Mouse (Mus musculus): ENCODE results near the gene Sclt1. TPM values are rescaled to one million over a fixed set of nuclear protein-coding genes. Genes with fewer than 3 reads are reported as not detected.

Sclt1 gene
- polyA plus RNA-seq, 1 experiment from 2014 or later = 12.7 TPM

GRCm38 (mm10) chr3:41594097-41594879 is 148.0 kb downstream of the Sclt1 start:
- Histone ChIP-seq H3K9me3 (replicated peaks) (no peaks in the 10 kb centered on the region), H3K4me2 (no peak overlapping the region), H3K4me3 (no peak overlapping the region), H3K9ac (no peak overlapping the region), H3K27me3 (replicated peaks) (no peaks in the 10 kb centered on the region), H3K4me1 (replicated peaks) (peaks cover 41% of the 10 kb centered on the region), H3K36me3 (peaks cover 59% of the 10 kb centered on the region), H3K27ac (ENCODE audit: poor library complexity, severe bottlenecking) (no peak overlapping the region)
- ATAC-seq (ENCODE audit: insufficient number of reproducible peaks, low FRiP score) = no peak
- 83% methylated on average over 9 of the region's 9 CpGs for WGBS

GRCm38 (mm10) chr3:41592805-41593204 is 149.5 kb downstream of the Sclt1 start:
- Histone ChIP-seq H3K36me3 (peaks cover 59% of the 10 kb centered on the region), H3K27ac (ENCODE audit: poor library complexity, severe bottlenecking) (no peak overlapping the region), H3K4me2 (no peak overlapping the region), H3K4me1 (replicated peaks) (peaks cover 43% of the 10 kb centered on the region), H3K9ac (no peak overlapping the region), H3K9me3 (replicated peaks) (no peaks in the 10 kb centered on the region), H3K4me3 (no peak overlapping the region), H3K27me3 (replicated peaks) (no peaks in the 10 kb centered on the region)
- 75% methylated on average over 7 of the region's 7 CpGs for WGBS
- no peak for ATAC-seq (ENCODE audit: insufficient number of reproducible peaks, low FRiP score)

GRCm38 (mm10) chr3:41591651-41592170 is 150.6 kb downstream of the Sclt1 start:
- ATAC-seq (ENCODE audit: insufficient number of reproducible peaks, low FRiP score) = no peak
- 80% methylated on average over 14 of the region's 14 CpGs for WGBS
- 0 out of 2 replicates have a peak overlapping the region, but pooled peaks have one; percentile 8 for H3K27ac ChIP-seq (ENCODE audit: poor library complexity, severe bottlenecking)
- H3K9me3 ChIP-seq (replicated peaks) = no peaks in the 10 kb centered on the region
- peaks cover 49% of the 10 kb centered on the region for H3K36me3 ChIP-seq
- H3K27me3 ChIP-seq (replicated peaks) = no peaks in the 10 kb centered on the region
- peaks cover 54% of the 10 kb centered on the region for H3K4me1 ChIP-seq (replicated peaks)
- H3K4me3 ChIP-seq = no peak overlapping the region
- no peak overlapping the region for H3K4me2 ChIP-seq
- no peak overlapping the region for H3K9ac ChIP-seq

- Histone ChIP-seq H3K27me3 (replicated peaks) (no peaks in the 10 kb centered on the region), H3K4me1 (replicated peaks) (peaks cover 60% of the 10 kb centered on the region), H3K36me3 (peaks cover 43% of the 10 kb centered on the region), H3K9me3 (replicated peaks) (no peaks in the 10 kb centered on the region), H3K4me3 (no peak overlapping the region), H3K9ac (0 out of 2 replicates have a peak overlapping the region, but pooled peaks have one; percentile 0), H3K4me2 (no peak overlapping the region), H3K27ac (ENCODE audit: poor library complexity, severe bottlenecking) (0 out of 2 replicates have a peak overlapping the region, but pooled peaks have one; percentile 8)
- 0 out of 2 replicates have a peak, but pooled peaks have one; percentile 33 for ATAC-seq (ENCODE audit: insufficient number of reproducible peaks, low FRiP score)
- WGBS = 76% methylated on average over 20 of the region's 20 CpGs
Measured at GRCm38 (mm10) chr3:41590695-41591559, 151.4 kb downstream of the Sclt1 start.

- Histone ChIP-seq H3K27ac (ENCODE audit: poor library complexity, severe bottlenecking) (0 out of 2 replicates have a peak overlapping the region, but pooled peaks have one; percentile 1), H3K4me1 (replicated peaks) (peaks cover 65% of the 10 kb centered on the region), H3K9me3 (replicated peaks) (no peaks in the 10 kb centered on the region), H3K27me3 (replicated peaks) (no peaks in the 10 kb centered on the region), H3K4me3 (no peak overlapping the region), H3K9ac (no peak overlapping the region), H3K36me3 (peaks cover 34% of the 10 kb centered on the region), H3K4me2 (no peak overlapping the region)
- ATAC-seq (ENCODE audit: insufficient number of reproducible peaks, low FRiP score) = no peak
- 57% methylated on average over 4 of the region's 4 CpGs for WGBS
Measured at GRCm38 (mm10) chr3:41589988-41590387, 152.3 kb downstream of the Sclt1 start.

GRCm38 (mm10) chr3:41589246-41589914 is 152.9 kb downstream of the Sclt1 start:
- WGBS = 86% methylated on average over 19 of the region's 19 CpGs
- Histone ChIP-seq H3K9ac (no peak overlapping the region), H3K36me3 (peaks cover 28% of the 10 kb centered on the region), H3K9me3 (replicated peaks) (no peaks in the 10 kb centered on the region), H3K27me3 (replicated peaks) (no peaks in the 10 kb centered on the region), H3K27ac (ENCODE audit: poor library complexity, severe bottlenecking) (0 out of 2 replicates have a peak overlapping the region, but pooled peaks have one; percentile 1), H3K4me2 (no peak overlapping the region), H3K4me3 (no peak overlapping the region), H3K4me1 (replicated peaks) (peaks cover 65% of the 10 kb centered on the region)
- ATAC-seq (ENCODE audit: insufficient number of reproducible peaks, low FRiP score) = no peak

- H3K4me3 ChIP-seq = no peak overlapping the region
- H3K9ac ChIP-seq = no peak overlapping the region
- no peak overlapping the region for H3K4me2 ChIP-seq
- WGBS = 83% methylated on average over 8 of the region's 8 CpGs
- H3K27ac ChIP-seq (ENCODE audit: poor library complexity, severe bottlenecking) = no peak overlapping the region
- ATAC-seq (ENCODE audit: insufficient number of reproducible peaks, low FRiP score) = no peak
- H3K36me3 ChIP-seq = peaks cover 19% of the 10 kb centered on the region
- H3K27me3 ChIP-seq (replicated peaks) = no peaks in the 10 kb centered on the region
- H3K9me3 ChIP-seq (replicated peaks) = no peaks in the 10 kb centered on the region
- peaks cover 69% of the 10 kb centered on the region for H3K4me1 ChIP-seq (replicated peaks)
Measured at GRCm38 (mm10) chr3:41588495-41588894, 153.8 kb downstream of the Sclt1 start.

GRCm38 (mm10) chr3:41587588-41587987 is 154.7 kb downstream of the Sclt1 start:
- no peak overlapping the region for H3K27ac ChIP-seq (ENCODE audit: poor library complexity, severe bottlenecking)
- peaks cover 76% of the 10 kb centered on the region for H3K4me1 ChIP-seq (replicated peaks)
- H3K9ac ChIP-seq = no peak overlapping the region
- 45% methylated on average over 6 of the region's 6 CpGs for WGBS
- H3K36me3 ChIP-seq = peaks cover 16% of the 10 kb centered on the region
- H3K27me3 ChIP-seq (replicated peaks) = no peaks in the 10 kb centered on the region
- no peaks in the 10 kb centered on the region for H3K9me3 ChIP-seq (replicated peaks)
- no peak for ATAC-seq (ENCODE audit: insufficient number of reproducible peaks, low FRiP score)
- no peak overlapping the region for H3K4me2 ChIP-seq
- H3K4me3 ChIP-seq = no peak overlapping the region

GRCm38 (mm10) chr3:41586917-41587316 is 155.4 kb downstream of the Sclt1 start:
- Histone ChIP-seq H3K9ac (no peak overlapping the region), H3K27me3 (replicated peaks) (no peaks in the 10 kb centered on the region), H3K4me1 (replicated peaks) (peaks cover 79% of the 10 kb centered on the region), H3K4me2 (no peak overlapping the region), H3K36me3 (peaks cover 16% of the 10 kb centered on the region), H3K27ac (ENCODE audit: poor library complexity, severe bottlenecking) (no peak overlapping the region), H3K9me3 (replicated peaks) (no peaks in the 10 kb centered on the region), H3K4me3 (no peak overlapping the region)
- 77% methylated on average over 7 of the region's 7 CpGs for WGBS
- ATAC-seq (ENCODE audit: insufficient number of reproducible peaks, low FRiP score) = no peak

- no peak overlapping the region for H3K9ac ChIP-seq
- WGBS = 93% methylated on average over 6 of the region's 6 CpGs
- no peak overlapping the region for H3K4me2 ChIP-seq
- ATAC-seq (ENCODE audit: insufficient number of reproducible peaks, low FRiP score) = no peak
- peaks cover 16% of the 10 kb centered on the region for H3K36me3 ChIP-seq
- no peaks in the 10 kb centered on the region for H3K27me3 ChIP-seq (replicated peaks)
- H3K9me3 ChIP-seq (replicated peaks) = no peaks in the 10 kb centered on the region
- H3K4me1 ChIP-seq (replicated peaks) = peaks cover 79% of the 10 kb centered on the region
- no peak overlapping the region for H3K27ac ChIP-seq (ENCODE audit: poor library complexity, severe bottlenecking)
- no peak overlapping the region for H3K4me3 ChIP-seq
Measured at GRCm38 (mm10) chr3:41586330-41586729, 156.0 kb downstream of the Sclt1 start.
